Mouse (Mus musculus) right cerebral cortex, adult 18-20 months (tissue): ENCODE measurements around the gene Ap1s1.
A peak's percentile ranks its signal among the peaks of the same experiment; 100 is the strongest.

Experiments
- DNase-seq: peaks from one replicate; pipeline ENCODE4 v3.0.0; 2022; ENCODE audit warnings: mixed read lengths

The Ap1s1 gene

GRCm38 (mm10) chr5:137015913-137016312 lies 30.0 kb downstream of the Ap1s1 start:
- no peak for DNase-seq

GRCm38 (mm10) chr5:137012401-137012950 lies 33.5 kb downstream of the Ap1s1 start:
- no peak for DNase-seq

- no peak for DNase-seq
Measured at GRCm38 (mm10) chr5:137009988-137010387, 35.9 kb downstream of the Ap1s1 start.

- no peak for DNase-seq
Measured at GRCm38 (mm10) chr5:137007276-137007675, 38.7 kb downstream of the Ap1s1 start.

- DNase-seq = no peak
Measured at GRCm38 (mm10) chr5:137000612-137001011, 45.3 kb downstream of the Ap1s1 start.

GRCm38 (mm10) chr5:136999449-136999848 lies 46.5 kb downstream of the Ap1s1 start:
- DNase-seq = no peak

- DNase-seq = no peak
Measured at GRCm38 (mm10) chr5:136989801-136990200, 56.1 kb downstream of the Ap1s1 start.

- DNase-seq = no peak
Measured at GRCm38 (mm10) chr5:136988420-136988819, 57.5 kb downstream of the Ap1s1 start.

GRCm38 (mm10) chr5:136987934-136988271 lies 58.0 kb downstream of the Ap1s1 start, which contains the start of gene Znhit1:
TSS of gene Znhit1 (minus strand) at chr5:136988021.
- no peak for DNase-seq

- DNase-seq = peak; percentile 79
Measured at GRCm38 (mm10) chr5:136987138-136987933, 58.6 kb downstream of the Ap1s1 start.

GRCm38 (mm10) chr5:136986695-136987137 lies 59.2 kb downstream of the Ap1s1 start, which contains the start of gene Plod3:
TSS of gene Plod3 (plus strand) at chr5:136987019.
- DNase-seq = peak; percentile 98
